Mouse (Mus musculus): ENCODE data around the gene Cmbl.

Cmbl gene

GRCm38 (mm10) chr15:31583304-31584085 lies 18.3 kb downstream of the Cmbl start:
- no peak for DNase-seq (ENCODE audit: low read depth, low spot score)

- DNase-seq (ENCODE audit: low read depth, low spot score), result no peak
These were observed 20.0 kb downstream of the Cmbl start for GRCm38 (mm10) chr15:31585238-31585637.

GRCm38 (mm10) chr15:31586088-31586487 lies 20.9 kb downstream of the Cmbl start:
- DNase-seq (ENCODE audit: low read depth, low spot score), result no peak

GRCm38 (mm10) chr15:31586519-31586918 lies 21.3 kb downstream of the Cmbl start:
- DNase-seq (ENCODE audit: low read depth, low spot score), result peak; percentile 91

GRCm38 (mm10) chr15:31587789-31588188 lies 22.6 kb downstream of the Cmbl start:
- no peak for DNase-seq (ENCODE audit: low read depth, low spot score)

- DNase-seq (ENCODE audit: low read depth, low spot score), result no peak
These were observed 23.9 kb downstream of the Cmbl start for GRCm38 (mm10) chr15:31588989-31589640.

- no peak for DNase-seq (ENCODE audit: low read depth, low spot score)
These were observed 25.0 kb downstream of the Cmbl start for GRCm38 (mm10) chr15:31590176-31590575.

- DNase-seq (ENCODE audit: low read depth, low spot score), result no peak
These were observed 27.3 kb downstream of the Cmbl start for GRCm38 (mm10) chr15:31592531-31592930.

- no peak for DNase-seq (ENCODE audit: low read depth, low spot score)
These were observed 29.1 kb downstream of the Cmbl start for GRCm38 (mm10) chr15:31594260-31594659.

GRCm38 (mm10) chr15:31595651-31596050 lies 30.5 kb downstream of the Cmbl start:
- DNase-seq (ENCODE audit: low read depth, low spot score), result no peak

GRCm38 (mm10) chr15:31599834-31600233 lies 34.6 kb downstream of the Cmbl start:
- no peak for DNase-seq (ENCODE audit: low read depth, low spot score)

GRCm38 (mm10) chr15:31601279-31601645 lies 36.1 kb downstream of the Cmbl start:
- DNase-seq (ENCODE audit: low read depth, low spot score), result no peak

- DNase-seq (ENCODE audit: low read depth, low spot score), result peak; percentile 100
These were observed 36.6 kb downstream of the Cmbl start, which contains the start of the genes Cct5 and Fam173b for GRCm38 (mm10) chr15:31601646-31602374. Gene Cct5 (minus strand): TSS chr15:31601804. Gene Fam173b (plus strand): TSS chr15:31601852.

- peak; percentile 57 for DNase-seq (ENCODE audit: low read depth, low spot score)
These were observed 37.2 kb downstream of the Cmbl start for GRCm38 (mm10) chr15:31602426-31602825.

GRCm38 (mm10) chr15:31603113-31603512 lies 37.9 kb downstream of the Cmbl start:
- DNase-seq (ENCODE audit: low read depth, low spot score), result no peak

GRCm38 (mm10) chr15:31606821-31607220 lies 41.6 kb downstream of the Cmbl start:
- no peak for DNase-seq (ENCODE audit: low read depth, low spot score)

- DNase-seq (ENCODE audit: low read depth, low spot score), result no peak
These were observed 45.8 kb downstream of the Cmbl start for GRCm38 (mm10) chr15:31611027-31611426.

GRCm38 (mm10) chr15:31611976-31612375 lies 46.8 kb downstream of the Cmbl start:
- no peak for DNase-seq (ENCODE audit: low read depth, low spot score)

GRCm38 (mm10) chr15:31613826-31614453 lies 48.8 kb downstream of the Cmbl start:
- DNase-seq (ENCODE audit: low read depth, low spot score), result no peak

- no peak for DNase-seq (ENCODE audit: low read depth, low spot score)
These were observed 49.5 kb downstream of the Cmbl start for GRCm38 (mm10) chr15:31614666-31615065.

- DNase-seq (ENCODE audit: low read depth, low spot score), result no peak
These were observed 52.1 kb downstream of the Cmbl start for GRCm38 (mm10) chr15:31617261-31617660.

GRCm38 (mm10) chr15:31619521-31619920 lies 54.3 kb downstream of the Cmbl start:
- DNase-seq (ENCODE audit: low read depth, low spot score), result no peak

Data from mesoderm, embryonic 11.5 days (tissue).